Mouse (Mus musculus) heart, postnatal 0 days (tissue): ENCODE data around the gene Capn10.

Experiments used
- CTCF ChIP-seq: IDR thresholded peaks from 2 replicates; pipeline ENCODE4 v1.5.1; 2016; ENCODE audit warnings: antibody characterized with exemption, control low read depth, low read depth
- EP300 ChIP-seq: IDR thresholded peaks from 2 replicates; pipeline ENCODE4 v1.6.1; 2016; ENCODE audit warnings: antibody characterized with exemption, low read depth

- TF ChIP-seq EP300 = no peak
- no peak for TF ChIP-seq CTCF
These were observed 58.7 kb downstream of the Capn10 start for GRCm38 (mm10) chr1:92992880-92993279.
